Mouse (Mus musculus): Measurements from ENCODE around the gene Ttc13. TPM values are rescaled to one million over a fixed set of nuclear protein-coding genes. Genes with fewer than 3 reads are reported as not detected.

The Ttc13 gene
- polyA plus RNA-seq, 1 experiment, result 41.3 TPM

- Histone ChIP-seq H3K4me1 (ENCODE audit: control insufficient read depth, insufficient read depth, low read length) (no peaks in the 10 kb centered on the region), H3K4me3 (ENCODE audit: insufficient read depth, low read length) (peak within 1 kb of the TSS; percentile 5; the same call in 1 of the 2 replicates), H3K27ac (ENCODE audit: insufficient read depth, low read length) (no peak within 1 kb of the TSS)
- TF ChIP-seq CTCF (IDR thresholded peaks at IDR 0.05; ENCODE audit: extremely low read depth, insufficient read depth, low read length), result no peak
- TF ChIP-seq POLR2A (IDR thresholded peaks at IDR 0.05; ENCODE audit: extremely low read depth, insufficient read depth, low read length), result no peak
Observed at GRCm38 (mm10) chr8:124751709-124752173, 30.0 kb upstream of the Ttc13 start, which contains the start of gene Fam89a. Gene Fam89a (minus strand): TSS chr8:124751832.

GRCm38 (mm10) chr8:124751191-124751590, 29.4 kb upstream of the Ttc13 start:
- H3K27ac ChIP-seq (ENCODE audit: insufficient read depth, low read length), result no peak overlapping the region
- H3K4me3 ChIP-seq (ENCODE audit: insufficient read depth, low read length), result peak overlapping the region; percentile 5; the same call in 1 of the 2 replicates
- no peaks in the 10 kb centered on the region for H3K4me1 ChIP-seq (ENCODE audit: control insufficient read depth, insufficient read depth, low read length)
- TF ChIP-seq POLR2A (IDR thresholded peaks at IDR 0.05; ENCODE audit: extremely low read depth, insufficient read depth, low read length), result no peak
- no peak for TF ChIP-seq CTCF (IDR thresholded peaks at IDR 0.05; ENCODE audit: extremely low read depth, insufficient read depth, low read length)

GRCm38 (mm10) chr8:124746661-124747060, 24.9 kb upstream of the Ttc13 start:
- no peak overlapping the region for H3K4me3 ChIP-seq (ENCODE audit: insufficient read depth, low read length)
- no peaks in the 10 kb centered on the region for H3K4me1 ChIP-seq (ENCODE audit: control insufficient read depth, insufficient read depth, low read length)
- no peak for TF ChIP-seq CTCF (IDR thresholded peaks at IDR 0.05; ENCODE audit: extremely low read depth, insufficient read depth, low read length)
- TF ChIP-seq POLR2A (IDR thresholded peaks at IDR 0.05; ENCODE audit: extremely low read depth, insufficient read depth, low read length), result no peak
- H3K27ac ChIP-seq (ENCODE audit: insufficient read depth, low read length), result no peak overlapping the region

GRCm38 (mm10) chr8:124739268-124739667, 17.5 kb upstream of the Ttc13 start:
- Histone ChIP-seq H3K27ac (ENCODE audit: insufficient read depth, low read length) (no peak overlapping the region), H3K4me1 (ENCODE audit: control insufficient read depth, insufficient read depth, low read length) (no peaks in the 10 kb centered on the region), H3K4me3 (ENCODE audit: insufficient read depth, low read length) (no peak overlapping the region)
- TF ChIP-seq POLR2A (IDR thresholded peaks at IDR 0.05; ENCODE audit: extremely low read depth, insufficient read depth, low read length), result no peak
- TF ChIP-seq CTCF (IDR thresholded peaks at IDR 0.05; ENCODE audit: extremely low read depth, insufficient read depth, low read length), result peak; percentile 68

- TF ChIP-seq CTCF (IDR thresholded peaks at IDR 0.05; ENCODE audit: extremely low read depth, insufficient read depth, low read length) (no peak), POLR2A (IDR thresholded peaks at IDR 0.05; ENCODE audit: extremely low read depth, insufficient read depth, low read length) (no peak)
- no peaks in the 10 kb centered on the region for H3K4me1 ChIP-seq (ENCODE audit: control insufficient read depth, insufficient read depth, low read length)
- no peak overlapping the region for H3K4me3 ChIP-seq (ENCODE audit: insufficient read depth, low read length)
- H3K27ac ChIP-seq (ENCODE audit: insufficient read depth, low read length), result no peak overlapping the region
Observed at GRCm38 (mm10) chr8:124735371-124735911, 13.7 kb upstream of the Ttc13 start.

GRCm38 (mm10) chr8:124732828-124733227, 11.0 kb upstream of the Ttc13 start:
- Histone ChIP-seq H3K4me1 (ENCODE audit: control insufficient read depth, insufficient read depth, low read length) (no peaks in the 10 kb centered on the region), H3K4me3 (ENCODE audit: insufficient read depth, low read length) (no peak overlapping the region), H3K27ac (ENCODE audit: insufficient read depth, low read length) (no peak overlapping the region)
- TF ChIP-seq POLR2A (IDR thresholded peaks at IDR 0.05; ENCODE audit: extremely low read depth, insufficient read depth, low read length), result no peak
- TF ChIP-seq CTCF (IDR thresholded peaks at IDR 0.05; ENCODE audit: extremely low read depth, insufficient read depth, low read length), result no peak

- no peak for TF ChIP-seq POLR2A (IDR thresholded peaks at IDR 0.05; ENCODE audit: extremely low read depth, insufficient read depth, low read length)
- TF ChIP-seq CTCF (IDR thresholded peaks at IDR 0.05; ENCODE audit: extremely low read depth, insufficient read depth, low read length), result no peak
- peaks cover 9% of the 10 kb centered on the region; the same call in 1 of the 2 replicates for H3K4me1 ChIP-seq (ENCODE audit: control insufficient read depth, insufficient read depth, low read length)
- no peak overlapping the region for H3K4me3 ChIP-seq (ENCODE audit: insufficient read depth, low read length)
- no peak overlapping the region for H3K27ac ChIP-seq (ENCODE audit: insufficient read depth, low read length)
Observed at GRCm38 (mm10) chr8:124724301-124724700, 2.5 kb upstream of the Ttc13 start.

- TF ChIP-seq POLR2A (IDR thresholded peaks at IDR 0.05; ENCODE audit: extremely low read depth, insufficient read depth, low read length) (no peak), CTCF (IDR thresholded peaks at IDR 0.05; ENCODE audit: extremely low read depth, insufficient read depth, low read length) (no peak)
- H3K4me3 ChIP-seq (ENCODE audit: insufficient read depth, low read length), result peak overlapping the region; percentile 66
- peaks cover 9% of the 10 kb centered on the region; the same call in 1 of the 2 replicates for H3K4me1 ChIP-seq (ENCODE audit: control insufficient read depth, insufficient read depth, low read length)
- no peak overlapping the region for H3K27ac ChIP-seq (ENCODE audit: insufficient read depth, low read length)
Observed at GRCm38 (mm10) chr8:124720938-124721861, 583 bp downstream of the Ttc13 start.

- peaks cover 9% of the 10 kb centered on the region; the same call in 1 of the 2 replicates for H3K4me1 ChIP-seq (ENCODE audit: control insufficient read depth, insufficient read depth, low read length)
- no peak overlapping the region for H3K27ac ChIP-seq (ENCODE audit: insufficient read depth, low read length)
- no peak for TF ChIP-seq POLR2A (IDR thresholded peaks at IDR 0.05; ENCODE audit: extremely low read depth, insufficient read depth, low read length)
- TF ChIP-seq CTCF (IDR thresholded peaks at IDR 0.05; ENCODE audit: extremely low read depth, insufficient read depth, low read length), result peak; percentile 17; the same call in 1 of the 2 replicates
- H3K4me3 ChIP-seq (ENCODE audit: insufficient read depth, low read length), result no peak overlapping the region; the same call in 1 of the 2 replicates
Observed at GRCm38 (mm10) chr8:124720133-124720532, 1.6 kb downstream of the Ttc13 start.

Measured in cortical plate, adult 2 months (tissue).